Mouse (Mus musculus): ENCODE data around the gene Kif26a. TPM values are rescaled to one million over a fixed set of nuclear protein-coding genes. Genes with fewer than 3 reads are reported as not detected.
A peak's percentile ranks its signal among the peaks of the same experiment; 100 is the strongest.

Kif26a gene
- polyA plus RNA-seq, 2 experiments, result 0.08 to 0.26 TPM

GRCm38 (mm10) chr12:112141300-112141699, 4.7 kb upstream of the Kif26a start:
- no peak for ATAC-seq (ENCODE audit: insufficient read depth)
- H3K27me3 ChIP-seq (ENCODE audit: control insufficient read depth, insufficient read depth, low read length), result peaks cover 47% of the 10 kb centered on the region

GRCm38 (mm10) chr12:112143116-112143832, 2.7 kb upstream of the Kif26a start:
- Histone ChIP-seq H3K9me3 (ENCODE audit: control insufficient read depth, low read length) (no peaks in the 10 kb centered on the region), H3K27me3 (ENCODE audit: control insufficient read depth, insufficient read depth, low read length) (peaks cover 62% of the 10 kb centered on the region), H3K4me1 (replicated peaks; ENCODE audit: control insufficient read depth in 2 of 2, insufficient read depth in 2 of 2, low read length in 1 of 2) (no peaks in the 10 kb centered on the region), H3K27ac (no peak overlapping the region), H3K9ac (replicated peaks) (no peak overlapping the region), H3K36me3 (replicated peaks; ENCODE audit: control insufficient read depth, insufficient read depth, low read depth) (no peaks in the 10 kb centered on the region), H3K4me2 (ENCODE audit: low read depth) (no peak overlapping the region), H3K4me3 (ENCODE audit: insufficient read depth in 1 of 2, low read depth in 2 of 2, low read length in 2 of 2) (no peak overlapping the region)
- TF ChIP-seq EP300 (IDR thresholded peaks at IDR 0.05; ENCODE audit: low read depth), result no peak
- no peak for TF ChIP-seq CTCF (IDR thresholded peaks at IDR 0.05; ENCODE audit: low read depth)
- no peak for DNase-seq (ENCODE audit: low read depth in 3 of 3, low spot score in 3 of 3)
- no peak for ATAC-seq (ENCODE audit: insufficient read depth)
- WGBS (ENCODE audit: insufficient replicate concordance), result 8% methylated on average over 14 of the region's 14 CpGs

More at GRCm38 (mm10) chr12:112141300-112141699, 4.7 kb upstream of the Kif26a start:
- no peak for TF ChIP-seq EP300 (IDR thresholded peaks at IDR 0.05; ENCODE audit: low read depth)
- TF ChIP-seq CTCF (IDR thresholded peaks at IDR 0.05; ENCODE audit: low read depth), result no peak
- no peak overlapping the region for H3K9ac ChIP-seq (replicated peaks)
- H3K9me3 ChIP-seq (ENCODE audit: control insufficient read depth, low read length), result no peaks in the 10 kb centered on the region
- no peaks in the 10 kb centered on the region for H3K4me1 ChIP-seq (replicated peaks; ENCODE audit: control insufficient read depth in 2 of 2, insufficient read depth in 2 of 2, low read length in 1 of 2)
- no peaks in the 10 kb centered on the region for H3K36me3 ChIP-seq (replicated peaks; ENCODE audit: control insufficient read depth, insufficient read depth, low read depth)
- 4% methylated on average over 6 of the region's 6 CpGs for WGBS (ENCODE audit: insufficient replicate concordance)
- H3K4me3 ChIP-seq (ENCODE audit: insufficient read depth in 1 of 2, low read depth in 2 of 2, low read length in 2 of 2), result no peak overlapping the region
- no peak for DNase-seq (ENCODE audit: low read depth in 3 of 3, low spot score in 3 of 3)
- no peak overlapping the region for H3K27ac ChIP-seq
- no peak overlapping the region for H3K4me2 ChIP-seq (ENCODE audit: low read depth)

GRCm38 (mm10) chr12:112143833-112144201, 2.2 kb upstream of the Kif26a start:
- no peak for TF ChIP-seq EP300 (IDR thresholded peaks at IDR 0.05; ENCODE audit: low read depth)
- peaks cover 62% of the 10 kb centered on the region for H3K27me3 ChIP-seq (ENCODE audit: control insufficient read depth, insufficient read depth, low read length)
- WGBS (ENCODE audit: insufficient replicate concordance), result 2% methylated on average over 46 of the region's 52 CpGs
- no peak overlapping the region for H3K4me3 ChIP-seq (ENCODE audit: insufficient read depth in 1 of 2, low read depth in 2 of 2, low read length in 2 of 2)
- no peak overlapping the region for H3K9ac ChIP-seq (replicated peaks)
- no peaks in the 10 kb centered on the region for H3K9me3 ChIP-seq (ENCODE audit: control insufficient read depth, low read length)
- ATAC-seq (ENCODE audit: insufficient read depth), result no peak
- no peak for DNase-seq (ENCODE audit: low read depth in 3 of 3, low spot score in 3 of 3)
- no peaks in the 10 kb centered on the region for H3K4me1 ChIP-seq (replicated peaks; ENCODE audit: control insufficient read depth in 2 of 2, insufficient read depth in 2 of 2, low read length in 1 of 2)
- no peak overlapping the region for H3K4me2 ChIP-seq (ENCODE audit: low read depth)
- no peaks in the 10 kb centered on the region for H3K36me3 ChIP-seq (replicated peaks; ENCODE audit: control insufficient read depth, insufficient read depth, low read depth)
- no peak overlapping the region for H3K27ac ChIP-seq

GRCm38 (mm10) chr12:112144377-112145115, 1.5 kb upstream of the Kif26a start:
- H3K9me3 ChIP-seq (ENCODE audit: control insufficient read depth, low read length), result no peaks in the 10 kb centered on the region
- TF ChIP-seq EP300 (IDR thresholded peaks at IDR 0.05; ENCODE audit: low read depth), result no peak
- no peak for TF ChIP-seq CTCF (IDR thresholded peaks at IDR 0.05; ENCODE audit: low read depth)
- no peak overlapping the region for H3K4me2 ChIP-seq (ENCODE audit: low read depth)
- H3K27ac ChIP-seq, result no peak overlapping the region
- no peaks in the 10 kb centered on the region for H3K36me3 ChIP-seq (replicated peaks; ENCODE audit: control insufficient read depth, insufficient read depth, low read depth)
- H3K27me3 ChIP-seq (ENCODE audit: control insufficient read depth, insufficient read depth, low read length), result peaks cover 62% of the 10 kb centered on the region
- ATAC-seq (ENCODE audit: insufficient read depth) (no peak), DNase-seq (ENCODE audit: low read depth in 3 of 3, low spot score in 3 of 3) (no peak)
- no peak overlapping the region for H3K9ac ChIP-seq (replicated peaks)
- 2% methylated on average over 46 of the region's 46 CpGs for WGBS (ENCODE audit: insufficient replicate concordance)
- H3K4me1 ChIP-seq (replicated peaks; ENCODE audit: control insufficient read depth in 2 of 2, insufficient read depth in 2 of 2, low read length in 1 of 2), result no peaks in the 10 kb centered on the region
- no peak overlapping the region for H3K4me3 ChIP-seq (ENCODE audit: insufficient read depth in 1 of 2, low read depth in 2 of 2, low read length in 2 of 2)

- Histone ChIP-seq H3K4me2 (ENCODE audit: low read depth) (peak overlapping the region; percentile 46), H3K27ac (no peak overlapping the region), H3K36me3 (replicated peaks; ENCODE audit: control insufficient read depth, insufficient read depth, low read depth) (no peaks in the 10 kb centered on the region), H3K9ac (replicated peaks) (no peak overlapping the region), H3K27me3 (ENCODE audit: control insufficient read depth, insufficient read depth, low read length) (peaks cover 62% of the 10 kb centered on the region), H3K9me3 (ENCODE audit: control insufficient read depth, low read length) (no peaks in the 10 kb centered on the region), H3K4me3 (ENCODE audit: insufficient read depth in 1 of 2, low read depth in 2 of 2, low read length in 2 of 2) (peak overlapping the region; percentile 12 to 22; a peak in 1 of 4 replicates), H3K4me1 (replicated peaks; ENCODE audit: control insufficient read depth in 2 of 2, insufficient read depth in 2 of 2, low read length in 1 of 2) (no peaks in the 10 kb centered on the region)
- under 1% methylated on average over 37 of the region's 37 CpGs for WGBS (ENCODE audit: insufficient replicate concordance)
- ATAC-seq (ENCODE audit: insufficient read depth) (peak; percentile 36; the same call in 1 of the 2 replicates), DNase-seq (ENCODE audit: low read depth in 3 of 3, low spot score in 3 of 3) (peak; percentile 25 to 53 (median 34))
- TF ChIP-seq CTCF (IDR thresholded peaks at IDR 0.05; ENCODE audit: low read depth) (peak; percentile 95), EP300 (IDR thresholded peaks at IDR 0.05; ENCODE audit: low read depth) (no peak)
Observed at GRCm38 (mm10) chr12:112145211-112145874, 665 bp upstream of the Kif26a start.

Data from liver, embryonic 14.5 days (tissue).